Mouse (Mus musculus): Measurements from ENCODE around the gene Crcp.

The Crcp gene

GRCm38 (mm10) chr5:130059413-130060328, 30.6 kb downstream of the Crcp start:
- no peak for DNase-seq (ENCODE audit: low read depth)

- DNase-seq (ENCODE audit: low read depth): no peak
Observed at GRCm38 (mm10) chr5:130060329-130060665, 31.2 kb downstream of the Crcp start.

GRCm38 (mm10) chr5:130062096-130062495, 33.0 kb downstream of the Crcp start:
- DNase-seq (ENCODE audit: low read depth): no peak

- peak; percentile 57 for DNase-seq (ENCODE audit: low read depth)
Observed at GRCm38 (mm10) chr5:130063760-130064159, 34.7 kb downstream of the Crcp start.

GRCm38 (mm10) chr5:130065579-130065978, 36.5 kb downstream of the Crcp start:
- DNase-seq (ENCODE audit: low read depth): no peak

GRCm38 (mm10) chr5:130067841-130068264, 38.8 kb downstream of the Crcp start:
- no peak for DNase-seq (ENCODE audit: low read depth)

GRCm38 (mm10) chr5:130073026-130073425, 43.9 kb downstream of the Crcp start, which contains the start of gene Tpst1:
TSS of gene Tpst1 (plus strand) at chr5:130073326.
- DNase-seq (ENCODE audit: low read depth): no peak

- no peak for DNase-seq (ENCODE audit: low read depth)
Observed at GRCm38 (mm10) chr5:130074491-130074890, 45.4 kb downstream of the Crcp start.

- no peak for DNase-seq (ENCODE audit: low read depth)
Observed at GRCm38 (mm10) chr5:130076396-130076795, 47.3 kb downstream of the Crcp start.

GRCm38 (mm10) chr5:130078096-130078833, 49.2 kb downstream of the Crcp start:
- DNase-seq (ENCODE audit: low read depth): peak; percentile 64

GRCm38 (mm10) chr5:130078834-130079156, 49.7 kb downstream of the Crcp start:
- DNase-seq (ENCODE audit: low read depth): no peak

- peak; percentile 96 for DNase-seq (ENCODE audit: low read depth)
Observed at GRCm38 (mm10) chr5:130079202-130080050, 50.3 kb downstream of the Crcp start.

- DNase-seq (ENCODE audit: low read depth): peak; percentile 60
Observed at GRCm38 (mm10) chr5:130080051-130080681, 51.1 kb downstream of the Crcp start.

- no peak for DNase-seq (ENCODE audit: low read depth)
Observed at GRCm38 (mm10) chr5:130081181-130081881, 52.2 kb downstream of the Crcp start.

GRCm38 (mm10) chr5:130082431-130082830, 53.3 kb downstream of the Crcp start:
- DNase-seq (ENCODE audit: low read depth): no peak

GRCm38 (mm10) chr5:130084271-130084670, 55.2 kb downstream of the Crcp start:
- DNase-seq (ENCODE audit: low read depth): peak; percentile 65

GRCm38 (mm10) chr5:130088008-130088407, 58.9 kb downstream of the Crcp start:
- no peak for DNase-seq (ENCODE audit: low read depth)

GRCm38 (mm10) chr5:130088612-130089011, 59.5 kb downstream of the Crcp start:
- DNase-seq (ENCODE audit: low read depth): peak; percentile 45

- peak; percentile 30 for DNase-seq (ENCODE audit: low read depth)
Observed at GRCm38 (mm10) chr5:130089177-130089576, 60.1 kb downstream of the Crcp start.

GRCm38 (mm10) chr5:130089626-130090393, 60.7 kb downstream of the Crcp start:
- peak; percentile 87 for DNase-seq (ENCODE audit: low read depth)

All from NIH3T3 (cell line).